Mouse (Mus musculus): Measurements from ENCODE around the gene Lhx1.

The Lhx1 gene

DNA sequence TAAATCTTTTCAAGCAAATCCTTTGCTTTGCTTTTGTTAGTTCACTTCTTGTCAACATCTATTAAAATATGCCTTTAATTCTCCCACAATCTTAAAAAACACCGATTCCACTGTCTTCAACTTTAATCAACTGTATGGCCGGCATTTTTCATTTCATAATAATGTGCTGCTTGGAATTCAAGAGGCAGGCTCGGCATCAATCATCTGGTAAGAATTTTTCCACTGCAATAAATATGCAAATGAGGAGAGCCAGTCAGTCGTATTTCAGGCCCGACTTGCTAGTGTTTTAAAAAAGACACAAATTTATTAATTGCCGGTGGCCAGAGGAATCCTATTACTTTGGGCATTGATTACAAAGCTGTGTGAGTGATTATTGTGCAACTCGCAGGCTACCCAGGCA is 43.7 kb downstream of the Lhx1 start:
- DNase-seq (ENCODE audit: low read depth): no peak

DNA sequence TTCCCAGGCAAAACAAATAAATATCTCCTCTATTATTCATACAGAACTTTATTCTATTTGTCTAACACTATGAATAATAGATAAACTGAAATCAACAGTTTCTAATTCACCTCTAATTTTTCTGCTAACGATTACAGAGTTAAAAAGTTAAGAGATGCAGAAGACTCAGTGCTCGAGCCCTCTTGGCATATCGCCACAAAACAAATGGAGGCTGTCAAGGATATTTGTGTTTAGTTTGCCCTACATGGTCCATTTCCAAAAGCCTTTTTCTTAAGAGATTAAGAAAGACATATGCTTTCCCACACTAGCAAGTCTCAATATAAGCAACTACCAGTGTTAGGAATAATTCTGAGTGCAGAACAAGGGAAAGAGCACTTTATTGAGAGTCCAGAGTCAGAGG is 44.9 kb downstream of the Lhx1 start:
- DNase-seq (ENCODE audit: low read depth): no peak

DNA sequence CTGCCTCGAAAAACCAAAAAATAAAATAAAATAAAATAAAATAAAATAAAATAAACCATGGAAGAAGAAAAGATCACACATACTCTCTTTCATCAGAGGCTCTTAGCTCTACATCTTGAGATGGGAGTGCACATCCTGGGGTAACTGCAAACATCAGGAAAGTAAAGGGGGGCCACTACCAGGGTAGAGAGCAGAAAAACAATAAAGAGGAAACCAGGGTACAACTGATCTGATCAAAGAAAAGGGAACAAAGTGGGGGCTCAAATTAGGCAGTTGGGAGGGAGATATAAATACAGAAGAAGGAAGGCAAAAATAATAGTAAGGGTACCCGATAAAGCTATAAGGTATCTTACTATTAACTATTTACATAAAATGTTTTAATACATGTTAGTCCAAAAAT is 48.7 kb downstream of the Lhx1 start:
- DNase-seq (ENCODE audit: low read depth): no peak

DNA sequence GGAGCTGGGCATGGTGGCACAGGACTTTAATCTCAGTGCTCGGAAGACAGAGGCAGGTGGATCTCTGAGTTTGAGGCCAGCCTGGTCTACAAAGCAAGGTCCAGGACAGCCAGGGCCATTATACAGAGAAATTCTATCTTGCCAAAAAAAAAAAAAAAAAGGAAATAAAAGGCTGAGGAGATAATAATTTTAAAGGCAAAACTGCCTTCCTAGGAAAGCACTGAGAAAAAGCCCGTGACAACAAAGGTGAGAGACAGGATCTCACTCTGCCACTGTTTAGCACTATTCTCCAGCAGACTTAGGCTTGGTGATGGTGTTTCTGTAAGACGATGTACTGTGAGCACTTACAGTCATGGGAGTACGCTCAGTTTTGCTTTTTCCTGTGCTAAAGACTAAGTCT is 49.3 kb downstream of the Lhx1 start:
- no peak for DNase-seq (ENCODE audit: low read depth)

DNA sequence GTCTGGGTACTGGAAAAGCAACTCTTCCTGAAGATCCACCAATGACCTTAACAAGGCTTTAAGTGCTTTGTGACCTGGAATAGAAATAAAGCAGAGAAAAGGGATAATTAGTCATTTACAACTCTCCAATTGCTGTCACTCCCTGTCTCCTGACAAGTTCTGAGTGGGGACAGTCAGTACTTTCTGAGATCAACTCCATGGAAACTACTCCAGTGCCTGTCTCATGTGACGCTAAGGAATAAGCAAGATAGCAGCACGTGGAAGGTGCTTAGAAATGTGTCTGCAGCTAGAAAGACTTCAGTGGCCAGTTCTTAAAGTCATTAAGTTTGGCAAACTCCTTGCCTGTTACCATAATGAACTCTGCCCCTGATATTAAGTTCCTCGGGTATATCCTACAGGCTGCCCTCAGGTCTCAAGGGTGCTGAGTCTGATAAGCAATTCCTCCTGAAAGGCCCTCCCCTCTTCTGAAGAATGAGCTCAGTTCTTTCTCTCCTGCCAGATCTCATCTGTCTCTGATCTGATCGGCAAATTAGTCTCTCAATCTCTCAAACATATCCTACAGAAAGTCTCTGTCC is 52.2 kb downstream of the Lhx1 start:
- DNase-seq (ENCODE audit: low read depth): no peak

Data from 416B (cell line).